Mouse (Mus musculus): Measurements from ENCODE around the gene Ikzf1.

- TF ChIP-seq POLR2A (IDR thresholded peaks at IDR 0.05; ENCODE audit: borderline replicate concordance, extremely low read depth, insufficient read depth, insufficient read length, poor library complexity, severe bottlenecking) (no peak), CTCF (IDR thresholded peaks at IDR 0.05; ENCODE audit: borderline replicate concordance, extremely low read depth, insufficient read depth, insufficient read length) (no peak)
Observed at GRCm38 (mm10) chr11:11684930-11685852, at the start of gene Ikzf1.
